Mouse (Mus musculus) c-Kit-positive CD71-positive TER-119-negative erythroid progenitor cells, embryonic 14.5 days (primary cell): ENCODE results near the gene 1700012B09Rik.

Experiments
- DNase-seq: peaks from one replicate; pipeline ENCODE4 v3.0.0-alpha.2; 2013; ENCODE audit warnings: low read depth

1700012B09Rik gene

DNA sequence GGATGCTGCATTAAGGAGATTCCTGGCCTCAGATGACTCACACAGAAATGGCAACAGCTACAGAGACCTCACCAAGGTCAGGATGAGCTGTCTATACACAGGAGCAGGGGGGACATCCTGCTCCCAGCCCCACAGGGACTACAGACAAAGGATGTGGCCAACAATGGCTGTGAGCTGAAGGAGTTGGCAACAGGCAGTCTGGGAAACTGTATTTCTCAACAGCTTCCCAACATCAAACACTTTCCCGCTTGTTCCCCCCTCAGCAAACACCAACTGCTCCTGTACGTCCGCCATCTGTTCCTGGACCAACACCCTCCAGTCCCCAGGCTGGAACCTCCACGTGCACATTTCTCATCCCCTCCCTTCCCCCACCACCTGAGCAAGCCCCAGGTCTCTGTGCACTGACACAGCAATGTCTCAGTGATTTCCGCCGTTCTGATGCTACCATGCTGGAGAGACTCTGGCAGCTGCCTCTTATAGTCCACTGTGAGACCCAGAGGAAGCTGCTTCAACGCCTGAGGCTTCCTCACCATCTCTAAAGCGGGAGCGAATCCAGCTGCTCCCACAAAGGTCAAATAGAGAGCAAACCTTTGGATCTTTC lies 39.8 kb downstream of the 1700012B09Rik start:
- DNase-seq, result no peak

DNA sequence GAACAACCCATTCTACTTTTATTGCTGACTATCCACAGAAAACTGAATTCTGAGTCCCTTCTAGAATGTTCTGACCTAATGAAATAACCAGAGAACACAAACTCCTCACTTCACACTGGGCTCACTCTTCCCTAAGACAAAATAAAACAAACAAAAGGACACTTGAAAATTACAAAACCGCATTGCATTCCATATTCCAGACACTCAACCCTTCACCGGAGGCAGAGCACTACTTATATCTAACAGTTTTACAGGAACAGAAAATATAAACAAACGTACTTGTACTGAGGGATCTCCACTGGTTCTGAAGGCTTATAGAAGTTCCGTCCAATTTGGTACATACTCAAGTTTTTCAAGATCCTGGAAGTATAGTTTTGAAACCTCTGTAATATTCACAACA lies 42.5 kb downstream of the 1700012B09Rik start:
- DNase-seq, result no peak

DNA sequence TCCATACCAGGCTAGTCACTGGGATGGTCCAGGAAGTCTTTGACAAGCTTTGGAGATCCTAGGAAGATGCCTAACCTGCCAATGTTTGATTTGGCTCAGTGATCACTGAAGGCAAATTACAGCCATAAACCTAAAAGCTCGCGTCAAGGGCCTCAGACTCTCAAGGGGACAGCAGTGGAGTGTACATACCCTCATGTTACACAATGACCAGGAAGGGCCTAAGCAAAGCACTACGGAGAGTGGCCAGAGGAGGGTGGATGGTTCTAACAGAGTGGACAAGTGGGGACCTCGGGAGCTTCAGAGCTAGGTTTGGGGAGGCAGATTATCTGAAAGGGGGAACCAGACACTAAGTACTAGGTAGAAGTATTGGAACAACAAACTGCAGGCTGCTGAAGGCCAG lies 44.2 kb downstream of the 1700012B09Rik start:
- DNase-seq, result no peak

DNA sequence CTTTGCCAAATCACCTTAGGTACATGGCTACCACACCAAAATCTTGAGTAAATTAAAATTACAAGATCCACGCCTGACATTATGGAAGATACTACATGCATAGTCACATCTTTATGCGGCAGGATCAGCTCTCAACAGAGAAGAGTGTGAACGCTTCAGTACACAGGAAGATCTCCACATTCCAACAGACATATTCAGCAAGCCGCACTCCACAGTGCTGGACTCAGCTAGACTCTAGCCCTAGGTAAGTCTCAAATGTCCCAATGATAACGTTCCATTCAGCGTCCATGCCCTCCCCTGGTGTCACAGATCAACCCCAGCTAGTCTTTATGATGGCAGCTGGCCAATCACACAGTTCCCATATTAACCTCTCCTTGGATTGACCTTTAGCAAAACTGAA lies 44.8 kb downstream of the 1700012B09Rik start:
- DNase-seq, result no peak

DNA sequence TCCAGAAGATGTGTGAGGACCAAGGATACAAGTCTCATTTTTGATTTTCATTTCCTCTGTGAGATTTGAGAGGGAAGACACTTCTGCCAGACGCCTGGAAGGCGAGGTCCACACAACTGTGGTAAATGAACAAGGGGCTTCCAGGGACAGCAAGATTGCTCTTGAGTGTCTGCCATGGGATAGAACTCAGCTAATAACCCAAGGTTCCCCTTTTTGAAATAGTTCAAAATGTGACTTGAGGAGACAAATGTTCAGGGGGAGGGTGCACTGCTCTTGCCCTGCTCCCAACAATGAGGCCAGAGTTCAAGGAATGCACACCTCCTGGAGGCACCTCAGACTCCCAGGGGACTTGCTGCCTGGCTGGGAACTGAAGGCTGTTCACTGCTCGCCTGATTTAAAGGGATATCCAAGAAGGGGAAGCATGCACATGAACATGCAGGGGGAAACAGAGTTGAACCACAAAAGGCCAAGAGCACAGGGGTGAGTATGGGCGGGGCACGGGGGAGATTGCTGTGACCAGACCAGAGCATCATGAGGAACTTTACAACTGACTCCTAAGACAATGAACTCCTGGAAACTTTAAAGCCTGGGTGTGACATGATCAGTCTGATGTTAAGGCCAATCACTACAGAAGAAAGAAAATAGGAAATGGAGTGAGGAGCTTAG lies 45.9 kb downstream of the 1700012B09Rik start:
- DNase-seq, result no peak

DNA sequence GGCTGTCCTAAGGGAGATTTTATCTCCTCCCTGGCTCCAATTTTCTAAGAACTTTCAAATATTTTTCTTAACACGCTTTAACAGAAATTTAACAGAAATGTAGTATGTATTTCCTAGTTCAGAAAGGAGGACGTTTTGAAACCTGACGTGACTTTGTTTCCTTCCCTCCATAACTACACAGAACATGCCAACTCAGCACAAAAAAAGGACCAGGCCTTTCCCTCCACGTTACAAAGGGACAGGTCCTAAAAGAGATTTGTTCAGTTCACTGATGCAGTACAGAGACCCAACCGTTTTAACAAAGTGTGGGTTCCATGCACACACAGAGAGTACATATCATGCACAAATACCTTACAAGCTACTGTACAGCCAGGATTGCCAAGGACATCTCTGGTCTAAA lies 49.2 kb downstream of the 1700012B09Rik start:
- DNase-seq, result no peak

DNA sequence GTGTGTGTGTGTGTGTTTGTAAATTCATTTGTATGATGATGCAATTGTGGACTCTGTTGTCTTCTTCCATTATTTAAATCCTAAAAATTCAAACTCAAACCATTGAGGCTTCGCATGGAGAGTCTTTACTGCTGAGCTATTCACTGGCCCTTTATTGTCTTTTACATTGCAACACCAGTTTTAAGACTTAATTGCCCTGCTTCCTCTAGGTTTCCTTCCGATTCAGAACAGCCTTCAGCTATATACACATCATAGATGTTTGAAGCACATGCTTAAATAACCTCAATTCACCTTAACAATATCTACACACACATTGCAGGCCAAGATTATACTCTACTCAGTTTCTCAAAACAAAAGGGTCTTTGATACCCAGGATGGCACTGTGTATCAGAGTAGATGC lies 50.4 kb downstream of the 1700012B09Rik start:
- DNase-seq, result no peak

DNA sequence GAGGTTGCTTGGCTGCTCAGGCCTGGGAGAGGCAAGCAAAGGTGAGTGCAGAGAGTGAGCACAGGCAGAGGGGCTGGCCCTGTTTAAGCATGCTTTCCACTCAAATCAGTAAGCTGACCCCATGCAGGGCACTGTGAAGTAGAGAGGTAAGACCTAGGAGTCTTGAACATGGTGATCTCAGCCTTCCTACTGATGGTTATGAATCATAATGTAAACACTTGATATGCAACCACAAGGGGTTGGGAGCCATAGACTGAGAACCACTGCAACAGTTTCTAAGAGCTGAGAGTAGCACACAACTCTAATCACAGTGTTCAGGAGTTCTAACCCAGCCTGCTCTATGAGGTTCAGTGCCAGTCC lies 52.5 kb downstream of the 1700012B09Rik start:
- no peak for DNase-seq

DNA sequence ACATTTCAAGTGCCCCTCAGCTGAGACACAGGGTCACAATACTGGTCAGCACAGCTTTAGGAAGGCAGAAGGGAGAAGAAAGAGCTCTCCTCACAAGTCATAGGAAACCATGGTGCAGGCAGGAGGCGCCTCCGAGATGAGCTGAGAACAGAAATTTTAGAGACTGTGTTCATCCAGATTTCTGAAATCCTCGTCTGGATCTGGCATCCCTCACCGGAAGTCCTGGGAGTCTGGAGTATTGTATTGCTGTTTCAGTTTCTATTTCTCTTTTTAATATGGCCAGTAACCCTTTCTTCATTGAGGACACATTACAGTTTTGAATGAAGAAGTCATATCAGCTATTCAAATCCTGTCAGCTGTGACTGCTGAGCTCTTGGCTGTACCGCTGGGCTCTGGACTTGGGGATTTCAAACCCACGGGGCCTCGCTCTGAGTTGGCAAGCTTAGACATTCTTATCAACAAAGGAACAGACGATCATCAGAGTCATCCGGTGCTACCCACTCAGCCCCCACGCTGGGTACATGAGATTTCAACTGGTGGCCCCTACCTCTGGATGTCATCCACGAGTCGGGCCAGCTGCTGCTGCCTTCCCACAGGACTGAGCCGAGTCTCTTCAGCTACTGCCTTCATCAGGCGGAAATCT lies 53.0 kb downstream of the 1700012B09Rik start:
- no peak for DNase-seq

DNA sequence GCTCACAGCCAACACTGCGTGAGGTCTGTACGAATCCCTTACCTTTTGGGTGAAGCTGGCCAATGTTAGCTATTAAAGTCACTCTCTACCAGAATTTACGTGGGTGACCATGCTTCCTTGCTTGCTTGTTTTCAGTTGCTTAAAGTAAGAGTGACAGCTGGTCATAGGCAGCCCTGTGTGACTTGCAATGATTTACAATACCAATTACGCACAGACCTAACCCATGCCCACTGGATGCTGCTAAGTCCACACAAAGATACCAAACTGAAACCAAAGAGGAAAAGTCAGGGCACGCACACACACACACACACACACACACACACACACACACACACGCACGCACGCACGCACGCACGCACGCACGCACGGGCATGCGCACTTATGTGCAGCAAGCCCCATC lies 55.6 kb downstream of the 1700012B09Rik start:
- DNase-seq, result no peak

DNA sequence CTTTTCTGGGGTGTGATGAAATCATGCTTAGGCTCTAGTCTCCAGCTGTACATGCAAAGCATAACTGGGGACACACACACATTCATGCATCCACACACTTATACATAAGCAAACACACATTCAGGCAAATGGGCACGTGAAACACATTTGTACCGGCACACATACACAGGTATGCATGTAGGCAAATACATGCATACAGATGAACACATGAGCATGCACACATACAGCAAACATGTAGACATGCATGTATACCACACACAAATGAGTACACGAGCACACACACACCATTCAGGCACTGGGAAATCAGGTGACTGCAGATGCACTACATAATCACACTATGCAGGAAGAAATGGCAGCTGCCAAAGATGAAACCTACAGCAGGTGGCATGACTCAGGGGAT lies 59.9 kb downstream of the 1700012B09Rik start:
- DNase-seq, result no peak
